Mouse (Mus musculus) brain, embryonic 14.5 days (tissue): ENCODE measurements at regions not wholly inside any gene's neighbourhood (a gene's known extent, or its start where the extent isn't known, plus 50 kb on each side); places are given as distances from the start of the nearest gene placed in this dataset.

Experiments used
- CTCF ChIP-seq: fragments of 200-500 bp; IDR thresholded peaks from 2 replicates; pipeline ENCODE4 v1.5.1; 2012; ENCODE audit warnings: inconsistent platforms, mild to moderate bottlenecking, moderate library complexity, borderline replicate concordance; ENCODE audit not compliant: insufficient read depth, insufficient read length; ENCODE audit errors: extremely low read depth
- POLR2A ChIP-seq: fragments of 200-500 bp; IDR thresholded peaks from 2 replicates; pipeline ENCODE4 v1.6.1; 2012; ENCODE audit warnings: mild to moderate bottlenecking, inconsistent platforms, borderline replicate concordance; ENCODE audit not compliant: poor library complexity, insufficient read depth, insufficient read length, severe bottlenecking; ENCODE audit errors: extremely low read depth

DNA sequence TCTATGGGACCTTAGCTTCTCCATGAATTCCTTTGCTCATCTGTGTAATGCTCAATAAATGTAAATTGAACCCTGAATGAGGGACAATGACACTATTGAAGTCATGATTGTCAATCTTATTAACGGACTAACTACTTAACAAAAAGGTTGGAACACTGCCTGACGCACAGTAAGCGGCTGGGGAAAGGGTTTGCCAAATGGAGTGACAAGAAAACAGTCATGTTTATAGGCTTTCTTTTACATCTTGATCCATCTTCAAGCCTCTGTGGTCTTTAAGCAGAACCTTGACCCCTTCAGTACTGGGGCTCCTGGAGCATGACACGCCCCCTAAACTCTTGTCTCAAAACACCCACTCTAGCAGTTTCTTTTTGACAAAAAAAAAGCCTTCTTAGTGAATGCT, 1326.6 kb upstream of the A1bg start:
- TF ChIP-seq POLR2A (no peak), CTCF (no peak)
